Mouse (Mus musculus) neural tube, embryonic 15.5 days (tissue): ENCODE measurements at regions not wholly inside any gene's neighbourhood (a gene's known extent, or its start where the extent isn't known, plus 50 kb on each side); places are given as distances from the start of the nearest gene placed in this dataset.

Experiments used
- ATAC-seq: fragments of 200-750 bp; cut with Nextera tagmentation; 2 replicates; pipeline ENCODE4 v1.8.0; 2017; ENCODE audit warnings: mild to moderate bottlenecking, moderate TSS enrichment, moderate library complexity; ENCODE audit not compliant: low FRiP score
- H3K27ac ChIP-seq: fragments of 300-500 bp; sonication (generic); replicated peaks from 2 replicates; pipeline ENCODE4 v1.5.1; 2015; ENCODE audit warnings: mild to moderate bottlenecking, inconsistent platforms
- H3K27me3 ChIP-seq: fragments of 300-500 bp; sonication (generic); replicated peaks from 2 replicates; pipeline ENCODE4 v1.6.1; 2015; ENCODE audit warnings: inconsistent platforms
- H3K36me3 ChIP-seq: fragments of 300-500 bp; sonication (generic); 2 replicates; pipeline ENCODE4 v1.6.1; 2015; ENCODE audit warnings: inconsistent platforms
- H3K4me1 ChIP-seq: fragments of 300-500 bp; sonication (generic); 2 replicates; pipeline ENCODE4 v1.6.1; 2015; ENCODE audit warnings: inconsistent platforms
- H3K4me2 ChIP-seq: fragments of 300-500 bp; sonication (generic); 2 replicates; pipeline ENCODE4 v1.6.1; 2015; ENCODE audit warnings: inconsistent platforms, mild to moderate bottlenecking, moderate library complexity
- H3K4me3 ChIP-seq: fragments of 300-500 bp; sonication (generic); replicated peaks from 2 replicates; pipeline ENCODE4 v1.5.1; 2015; ENCODE audit warnings: mild to moderate bottlenecking, inconsistent platforms
- H3K9ac ChIP-seq: fragments of 300-500 bp; sonication (generic); replicated peaks from 2 replicates; pipeline ENCODE4 v1.6.1; 2015; ENCODE audit warnings: mild to moderate bottlenecking, inconsistent platforms
- H3K9me3 ChIP-seq: fragments of 300-500 bp; sonication (generic); replicated peaks from 2 replicates; pipeline ENCODE4 v1.6.1; 2016; ENCODE audit warnings: inconsistent platforms
- WGBS: fragments of 180-500 bp; shearing (Covaris S2); methylation state at CpG from one replicate; pipeline ENCODE4 v1.1.7; 2015; ENCODE audit warnings: mixed read lengths; 5-methylcytosine and 5-hydroxymethylcytosine counted together

- Histone ChIP-seq H3K36me3 (no peaks in the 10 kb centered on the region), H3K9ac (no peak overlapping the region), H3K4me3 (no peak overlapping the region), H3K9me3 (no peaks in the 10 kb centered on the region), H3K4me2 (no peak overlapping the region), H3K27ac (no peak overlapping the region), H3K4me1 (0 out of 2 replicates have a peak, but pooled peaks cover 4% of the 10 kb centered on the region), H3K27me3 (no peaks in the 10 kb centered on the region)
- no peak for ATAC-seq
- WGBS: 76% methylated on average over 3 of the region's 3 CpGs
These were observed 520.9 kb upstream of the Gm21961 start for GRCm38 (mm10) chr15:65535606-65536005.

- WGBS: 81% methylated on average over 2 of the region's 2 CpGs
- no peak overlapping the region for H3K9ac ChIP-seq
- 0 out of 2 replicates have a peak, but pooled peaks cover 4% of the 10 kb centered on the region for H3K4me1 ChIP-seq
- ATAC-seq: no peak
- no peaks in the 10 kb centered on the region for H3K36me3 ChIP-seq
- no peak overlapping the region for H3K27ac ChIP-seq
- H3K27me3 ChIP-seq: no peaks in the 10 kb centered on the region
- H3K4me2 ChIP-seq: no peak overlapping the region
- no peak overlapping the region for H3K4me3 ChIP-seq
- no peaks in the 10 kb centered on the region for H3K9me3 ChIP-seq
These were observed 517.5 kb upstream of the Gm21961 start for GRCm38 (mm10) chr15:65532241-65532640.

- H3K9me3 ChIP-seq: no peaks in the 10 kb centered on the region
- H3K4me3 ChIP-seq: no peak overlapping the region
- no peak overlapping the region for H3K27ac ChIP-seq
- ATAC-seq: no peak
- no peaks in the 10 kb centered on the region for H3K27me3 ChIP-seq
- 93% methylated on average over 1 of the region's 1 CpGs for WGBS
- no peaks in the 10 kb centered on the region for H3K4me1 ChIP-seq
- H3K36me3 ChIP-seq: no peaks in the 10 kb centered on the region
- H3K4me2 ChIP-seq: no peak overlapping the region
- H3K9ac ChIP-seq: no peak overlapping the region
These were observed 488.0 kb upstream of the Gm21961 start for GRCm38 (mm10) chr15:65502656-65503055.

- WGBS: 65% methylated on average over 3 of the region's 3 CpGs
- H3K4me1 ChIP-seq: no peaks in the 10 kb centered on the region
- no peak overlapping the region for H3K4me3 ChIP-seq
- no peak overlapping the region for H3K9ac ChIP-seq
- H3K27me3 ChIP-seq: no peaks in the 10 kb centered on the region
- H3K27ac ChIP-seq: no peak overlapping the region
- no peak overlapping the region for H3K4me2 ChIP-seq
- no peaks in the 10 kb centered on the region for H3K36me3 ChIP-seq
- H3K9me3 ChIP-seq: no peaks in the 10 kb centered on the region
- ATAC-seq: no peak
These were observed 464.2 kb upstream of the Gm21961 start for GRCm38 (mm10) chr15:65478940-65479339.

GRCm38 (mm10) chr15:65455203-65455816, 440.6 kb upstream of the Gm21961 start:
- 17% methylated on average over 2 of the region's 2 CpGs for WGBS
- peak; percentile 35; the same call in 1 of the 2 replicates for ATAC-seq
- no peaks in the 10 kb centered on the region for H3K9me3 ChIP-seq
- H3K27me3 ChIP-seq: no peaks in the 10 kb centered on the region
- no peak overlapping the region for H3K4me2 ChIP-seq
- H3K4me3 ChIP-seq: no peak overlapping the region
- no peaks in the 10 kb centered on the region for H3K4me1 ChIP-seq
- H3K9ac ChIP-seq: no peak overlapping the region
- H3K27ac ChIP-seq: no peak overlapping the region
- H3K36me3 ChIP-seq: no peaks in the 10 kb centered on the region

- H3K4me2 ChIP-seq: no peak overlapping the region
- ATAC-seq: no peak
- H3K9me3 ChIP-seq: no peaks in the 10 kb centered on the region
- no peaks in the 10 kb centered on the region for H3K27me3 ChIP-seq
- WGBS: 78% methylated on average over 4 of the region's 4 CpGs
- no peaks in the 10 kb centered on the region for H3K36me3 ChIP-seq
- H3K4me1 ChIP-seq: no peaks in the 10 kb centered on the region
- no peak overlapping the region for H3K27ac ChIP-seq
- H3K9ac ChIP-seq: no peak overlapping the region
- no peak overlapping the region for H3K4me3 ChIP-seq
These were observed 437.7 kb upstream of the Gm21961 start for GRCm38 (mm10) chr15:65452258-65453028.

GRCm38 (mm10) chr15:65419736-65420135, 405.0 kb upstream of the Gm21961 start:
- no peaks in the 10 kb centered on the region for H3K4me1 ChIP-seq
- no peak overlapping the region for H3K9ac ChIP-seq
- 87% methylated on average over 3 of the region's 3 CpGs for WGBS
- H3K4me2 ChIP-seq: no peak overlapping the region
- no peaks in the 10 kb centered on the region for H3K9me3 ChIP-seq
- no peak overlapping the region for H3K27ac ChIP-seq
- H3K27me3 ChIP-seq: no peaks in the 10 kb centered on the region
- no peaks in the 10 kb centered on the region for H3K36me3 ChIP-seq
- H3K4me3 ChIP-seq: no peak overlapping the region
- ATAC-seq: no peak
